Mouse (Mus musculus): ENCODE data around the gene Itga6. TPM values are rescaled to one million over a fixed set of nuclear protein-coding genes. Genes with fewer than 3 reads are reported as not detected.

Itga6 gene
- polyA plus RNA-seq, 1 experiment from 2014 or later, result 61.8 TPM

DNA sequence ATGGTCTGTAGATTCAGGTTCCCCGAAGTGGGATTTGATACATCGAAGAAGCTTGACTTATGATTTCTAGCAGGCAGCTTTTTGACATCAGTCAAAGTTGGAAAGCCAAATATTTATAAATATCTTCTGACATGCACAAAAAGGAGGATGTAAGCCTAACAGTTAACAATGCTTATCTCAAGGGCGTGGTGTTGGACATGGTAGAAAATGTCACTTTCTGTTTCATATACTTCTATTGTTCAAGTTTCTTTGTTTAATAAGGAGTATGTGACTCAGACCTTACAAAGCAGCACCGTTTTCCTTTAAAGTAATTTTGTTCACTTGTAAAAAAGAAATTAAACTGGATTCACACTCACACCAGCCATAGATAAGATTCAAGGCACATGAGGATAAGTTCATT, 26.3 kb downstream of the Itga6 start:
- ATAC-seq (ENCODE audit: insufficient read depth, low FRiP score, low read depth), result no peak
- Histone ChIP-seq H3K9me3 (no peaks in the 10 kb centered on the region), H3K9ac (no peak overlapping the region), H3K27me3 (replicated peaks) (no peaks in the 10 kb centered on the region), H3K4me1 (no peaks in the 10 kb centered on the region), H3K4me3 (replicated peaks) (no peak overlapping the region), H3K4me2 (no peak overlapping the region), H3K27ac (no peak overlapping the region), H3K36me3 (no peaks in the 10 kb centered on the region)
- WGBS, result 46% methylated on average over 4 of the region's 4 CpGs

DNA sequence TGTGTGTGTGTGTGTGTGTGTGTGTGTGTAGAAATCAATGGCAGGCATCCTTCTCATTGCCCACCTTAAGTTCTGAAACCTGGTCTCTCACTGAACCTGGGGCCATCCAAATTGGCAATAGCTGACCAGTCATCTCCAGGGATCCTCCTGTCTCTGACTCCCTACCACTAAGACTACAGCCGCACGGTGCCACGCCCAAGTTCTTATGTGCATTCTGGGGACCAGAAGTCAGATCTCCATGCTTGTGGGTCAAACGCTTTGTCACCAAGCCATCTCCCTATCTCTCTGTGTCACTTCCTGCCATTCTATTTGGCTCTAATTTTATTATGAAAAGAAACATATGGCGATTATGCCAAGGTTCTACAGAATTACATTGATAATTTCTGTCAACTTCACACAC, 28.3 kb downstream of the Itga6 start:
- Histone ChIP-seq H3K27me3 (replicated peaks) (no peaks in the 10 kb centered on the region), H3K4me2 (no peak overlapping the region), H3K36me3 (no peaks in the 10 kb centered on the region), H3K9ac (no peak overlapping the region), H3K9me3 (no peaks in the 10 kb centered on the region), H3K4me1 (no peaks in the 10 kb centered on the region), H3K27ac (no peak overlapping the region), H3K4me3 (replicated peaks) (no peak overlapping the region)
- WGBS, result 81% methylated on average over 5 of the region's 5 CpGs
- ATAC-seq (ENCODE audit: insufficient read depth, low FRiP score, low read depth), result no peak

DNA sequence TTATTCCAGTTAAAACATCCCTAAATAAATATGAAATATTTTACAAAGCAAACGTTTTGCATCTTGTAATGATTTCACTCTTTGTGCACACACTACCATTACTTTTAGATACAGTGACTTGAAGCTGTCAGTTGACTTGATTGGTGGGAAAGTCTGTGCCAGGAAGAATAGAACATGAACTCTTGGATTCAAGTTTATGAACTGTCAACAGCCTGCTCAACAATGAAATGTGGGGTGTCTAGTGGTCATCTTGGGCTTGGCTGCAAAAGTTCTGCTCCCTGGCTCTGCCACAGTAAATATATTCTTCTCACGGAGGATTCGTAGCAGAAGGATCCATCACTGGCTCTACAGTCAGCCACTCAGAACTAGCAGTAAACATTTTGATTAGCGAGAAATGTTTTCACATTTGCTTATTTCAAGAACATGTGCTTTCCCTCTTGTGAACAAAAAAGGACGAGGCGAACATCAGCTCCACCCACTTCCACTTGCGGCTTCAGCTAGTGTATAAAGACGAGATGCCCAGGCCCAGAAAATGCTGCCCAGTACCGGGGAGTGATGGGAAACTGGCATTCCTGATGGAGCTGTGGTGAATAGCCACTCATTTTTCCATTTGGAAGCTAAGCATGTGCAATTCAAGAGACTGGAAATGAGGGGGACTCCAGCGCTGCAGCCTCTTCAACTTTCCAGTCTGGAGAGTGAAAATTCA, 29.0 kb downstream of the Itga6 start:
- ATAC-seq (ENCODE audit: insufficient read depth, low FRiP score, low read depth), result no peak
- Histone ChIP-seq H3K4me3 (replicated peaks) (no peak overlapping the region), H3K4me1 (no peaks in the 10 kb centered on the region), H3K9me3 (no peaks in the 10 kb centered on the region), H3K4me2 (no peak overlapping the region), H3K27me3 (replicated peaks) (no peaks in the 10 kb centered on the region), H3K9ac (no peak overlapping the region), H3K36me3 (no peaks in the 10 kb centered on the region), H3K27ac (no peak overlapping the region)
- 56% methylated on average over 10 of the region's 10 CpGs for WGBS

DNA sequence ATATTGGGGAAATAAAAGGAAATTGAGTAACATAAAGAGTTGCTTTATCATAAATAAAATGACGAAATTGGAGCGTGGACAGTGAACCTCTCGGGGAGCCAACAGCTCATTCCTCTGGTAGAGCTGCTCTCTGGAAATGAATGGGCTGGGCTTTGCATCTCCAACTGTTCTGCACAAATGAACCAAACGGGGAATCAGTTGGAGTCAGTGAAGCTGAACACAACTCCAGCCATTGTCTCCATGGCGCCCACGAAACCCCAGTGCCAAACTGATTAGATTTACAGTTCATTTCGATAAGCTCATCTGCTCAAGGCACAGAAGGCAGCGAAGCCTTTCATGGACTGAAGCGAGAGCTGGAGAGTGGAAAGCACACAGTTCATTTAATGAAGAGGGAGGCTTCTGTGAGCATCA, 29.8 kb downstream of the Itga6 start:
- 71% methylated on average over 9 of the region's 9 CpGs for WGBS
- Histone ChIP-seq H3K4me1 (no peaks in the 10 kb centered on the region), H3K4me2 (no peak overlapping the region), H3K9ac (no peak overlapping the region), H3K9me3 (no peaks in the 10 kb centered on the region), H3K4me3 (replicated peaks) (no peak overlapping the region), H3K36me3 (no peaks in the 10 kb centered on the region), H3K27me3 (replicated peaks) (no peaks in the 10 kb centered on the region), H3K27ac (no peak overlapping the region)
- no peak for ATAC-seq (ENCODE audit: insufficient read depth, low FRiP score, low read depth)

DNA sequence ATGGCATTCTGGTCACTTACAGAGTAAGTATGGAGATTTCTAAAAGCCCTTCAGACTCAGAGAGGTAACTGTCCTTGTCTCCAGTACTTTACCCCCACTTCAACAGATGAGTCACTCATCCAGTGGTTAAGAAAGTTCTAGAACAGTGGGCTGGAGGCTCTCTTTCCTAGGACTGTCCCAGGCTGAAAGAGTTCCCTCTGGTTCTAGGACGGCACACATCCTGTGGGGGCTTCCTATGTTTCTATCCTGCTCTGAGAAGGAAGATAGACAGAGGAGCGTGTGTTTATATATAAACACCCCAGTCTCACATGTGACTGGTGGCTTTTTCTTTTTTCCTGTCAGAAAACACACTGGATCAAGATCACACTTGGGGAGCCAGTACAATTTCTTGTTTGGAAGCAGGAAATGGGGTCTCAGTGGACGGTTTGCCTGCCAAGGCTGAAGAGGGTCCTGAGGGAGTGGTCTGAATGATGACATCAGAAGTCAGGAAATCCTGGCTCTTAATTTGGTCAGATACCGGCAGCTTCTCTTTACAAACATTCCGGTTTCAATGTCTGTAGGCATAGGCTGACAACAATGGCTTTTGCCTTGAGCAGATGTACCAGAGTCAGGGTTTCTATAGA, 34.0 kb downstream of the Itga6 start:
- Histone ChIP-seq H3K4me2 (no peak overlapping the region), H3K27me3 (replicated peaks) (no peaks in the 10 kb centered on the region), H3K9ac (no peak overlapping the region), H3K36me3 (no peaks in the 10 kb centered on the region), H3K4me1 (0 out of 2 replicates have a peak, but pooled peaks cover 3% of the 10 kb centered on the region), H3K4me3 (replicated peaks) (no peak overlapping the region), H3K9me3 (no peaks in the 10 kb centered on the region), H3K27ac (peak overlapping the region; percentile 26; the same call in 1 of the 2 replicates)
- WGBS, result 40% methylated on average over 5 of the region's 5 CpGs
- ATAC-seq (ENCODE audit: insufficient read depth, low FRiP score, low read depth), result peak; percentile 22; the same call in 1 of the 2 replicates

DNA sequence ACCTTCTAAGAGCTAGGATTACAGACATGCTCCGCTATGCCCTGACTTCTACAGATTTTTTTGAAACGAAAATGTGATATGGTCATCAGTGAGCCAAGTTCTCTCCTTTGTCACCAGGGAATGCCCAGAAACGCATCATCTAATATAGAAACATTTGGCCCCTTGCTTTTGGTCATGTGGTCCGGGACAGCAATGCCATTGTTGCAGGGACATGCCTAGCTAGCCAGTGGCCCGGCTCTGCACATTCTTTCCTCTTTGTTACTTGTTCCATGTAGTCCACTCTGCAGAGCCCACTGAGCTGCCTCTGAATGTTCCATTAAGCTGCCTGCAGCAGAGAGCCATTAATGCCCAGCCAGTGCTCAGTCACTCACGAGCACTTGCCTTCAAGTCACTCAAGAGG, 34.6 kb downstream of the Itga6 start:
- 0 out of 2 replicates have a peak, but pooled peaks cover 3% of the 10 kb centered on the region for H3K4me1 ChIP-seq
- no peak for ATAC-seq (ENCODE audit: insufficient read depth, low FRiP score, low read depth)
- WGBS, result 69% methylated on average over 6 of the region's 6 CpGs
- no peak overlapping the region for H3K4me3 ChIP-seq (replicated peaks)
- H3K27ac ChIP-seq, result peak overlapping the region; percentile 21; the same call in 1 of the 2 replicates
- no peaks in the 10 kb centered on the region for H3K9me3 ChIP-seq
- H3K4me2 ChIP-seq, result no peak overlapping the region
- H3K9ac ChIP-seq, result no peak overlapping the region
- H3K27me3 ChIP-seq (replicated peaks), result no peaks in the 10 kb centered on the region
- H3K36me3 ChIP-seq, result no peaks in the 10 kb centered on the region

DNA sequence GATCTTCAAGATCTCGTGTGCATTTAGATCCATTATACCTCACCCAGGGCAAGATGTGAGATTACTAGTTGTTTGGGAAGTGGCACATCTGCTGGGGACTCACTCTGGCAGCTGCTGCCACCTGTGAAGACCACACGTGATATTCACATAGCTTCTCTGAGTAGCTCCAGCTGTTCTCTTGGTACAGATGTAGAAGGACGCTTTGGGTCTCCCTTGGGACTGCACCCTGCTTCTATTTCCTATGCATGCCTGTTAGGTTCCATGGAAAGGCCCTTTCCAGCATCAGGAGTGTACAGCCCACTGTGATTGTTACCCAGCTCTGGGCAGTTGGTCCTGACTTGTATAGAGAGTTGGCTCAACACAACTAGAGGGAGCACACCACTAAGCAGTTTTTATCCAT, 39.8 kb downstream of the Itga6 start:
- Histone ChIP-seq H3K9me3 (no peaks in the 10 kb centered on the region), H3K4me1 (peaks cover 10% of the 10 kb centered on the region; the same call in 1 of the 2 replicates), H3K9ac (no peak overlapping the region), H3K27ac (no peak overlapping the region), H3K27me3 (replicated peaks) (no peaks in the 10 kb centered on the region; the same call in 1 of the 2 replicates), H3K4me3 (replicated peaks) (no peak overlapping the region), H3K36me3 (no peaks in the 10 kb centered on the region), H3K4me2 (no peak overlapping the region)
- WGBS, result 47% methylated on average over 3 of the region's 3 CpGs
- no peak for ATAC-seq (ENCODE audit: insufficient read depth, low FRiP score, low read depth)

DNA sequence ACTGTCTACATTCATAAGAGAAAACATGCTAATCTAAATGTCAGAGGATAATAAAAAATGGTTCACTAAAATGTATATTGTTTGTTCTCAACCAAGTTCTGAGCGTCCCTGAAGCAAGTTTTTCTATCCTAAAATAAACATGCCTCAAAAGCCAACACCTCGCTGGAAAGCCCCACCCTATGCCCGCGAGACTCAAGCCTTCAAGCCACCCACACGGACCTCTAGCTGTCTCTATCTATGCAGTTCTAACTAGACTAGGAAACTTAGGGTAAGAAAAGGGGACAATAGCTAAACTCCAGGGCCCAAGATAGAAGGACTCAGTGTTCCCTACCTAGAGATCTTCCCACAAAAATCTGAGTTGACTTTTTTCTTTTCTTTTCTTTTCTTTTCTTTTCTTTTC, 40.6 kb downstream of the Itga6 start:
- Histone ChIP-seq H3K9ac (no peak overlapping the region), H3K27me3 (replicated peaks) (no peaks in the 10 kb centered on the region; the same call in 1 of the 2 replicates), H3K36me3 (no peaks in the 10 kb centered on the region), H3K27ac (no peak overlapping the region; the same call in 1 of the 2 replicates), H3K4me1 (peaks cover 10% of the 10 kb centered on the region; the same call in 1 of the 2 replicates), H3K9me3 (no peaks in the 10 kb centered on the region), H3K4me2 (0 out of 2 replicates have a peak overlapping the region, but pooled peaks have one; percentile 95), H3K4me3 (replicated peaks) (peak overlapping the region; percentile 84; the same call in 1 of the 2 replicates)
- no peak for ATAC-seq (ENCODE audit: insufficient read depth, low FRiP score, low read depth)
- WGBS, result 22% methylated on average over 5 of the region's 5 CpGs

DNA sequence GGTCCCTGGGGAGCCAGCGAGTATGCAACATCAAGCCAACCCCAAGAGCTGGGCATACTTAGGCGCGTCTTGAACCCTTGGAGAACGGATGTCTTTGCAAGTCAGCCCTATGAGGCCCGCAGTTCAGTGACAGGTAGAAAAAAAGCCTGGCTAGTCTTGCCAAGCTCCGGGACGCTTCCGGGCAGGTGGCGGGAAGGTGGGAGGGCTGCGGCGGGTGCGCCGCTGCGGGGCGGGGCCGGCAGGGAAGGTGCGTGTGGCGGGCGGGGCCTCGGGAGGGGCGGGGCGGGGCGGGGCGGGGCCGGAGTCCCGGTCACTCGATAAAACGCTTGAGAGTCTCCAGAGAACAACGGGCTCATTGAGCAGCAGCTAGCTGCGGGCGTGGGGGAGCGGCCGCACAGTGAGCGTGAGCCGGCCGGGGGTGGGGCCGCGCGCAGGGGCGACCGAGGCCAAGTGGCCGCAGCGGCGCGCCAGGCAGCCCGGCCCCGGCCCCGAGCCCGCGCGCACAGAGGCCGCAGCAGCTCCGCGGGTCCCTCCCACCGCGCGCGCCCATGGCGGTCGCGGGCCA, 41.3 kb downstream of the Itga6 start:
- peak; percentile 91 for ATAC-seq (ENCODE audit: insufficient read depth, low FRiP score, low read depth)

DNA sequence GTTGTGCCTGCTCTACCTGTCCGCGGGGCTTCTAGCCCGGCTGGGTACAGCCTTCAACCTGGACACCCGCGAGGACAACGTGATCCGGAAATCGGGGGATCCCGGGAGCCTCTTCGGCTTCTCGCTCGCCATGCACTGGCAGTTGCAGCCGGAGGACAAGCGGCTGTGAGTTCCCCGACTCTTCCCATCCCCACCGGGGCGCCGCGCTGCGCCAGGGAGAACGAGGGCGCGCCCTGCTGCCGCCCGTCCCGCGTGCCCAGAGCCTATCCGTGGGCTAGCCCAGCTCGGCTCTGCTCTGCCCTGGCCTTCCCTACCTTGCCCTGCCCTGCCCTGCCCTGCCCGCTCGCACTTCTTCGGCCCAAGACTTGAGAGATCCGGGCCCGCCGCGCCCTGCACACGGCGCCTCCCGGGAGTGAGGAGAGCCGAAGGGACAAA, 41.8 kb downstream of the Itga6 start:
- WGBS, result under 1% methylated on average over 33 of the region's 40 CpGs
- peaks cover 7% of the 10 kb centered on the region; the same call in 1 of the 2 replicates for H3K4me1 ChIP-seq
- no peaks in the 10 kb centered on the region; the same call in 1 of the 2 replicates for H3K27me3 ChIP-seq (replicated peaks)
- peak overlapping the region; percentile 90 for H3K27ac ChIP-seq
- H3K4me3 ChIP-seq (replicated peaks), result peak overlapping the region; percentile 84
- no peaks in the 10 kb centered on the region for H3K36me3 ChIP-seq
- H3K4me2 ChIP-seq, result peak overlapping the region; percentile 95
- peak overlapping the region; percentile 76 for H3K9ac ChIP-seq
- peak; percentile 60 for ATAC-seq (ENCODE audit: insufficient read depth, low FRiP score, low read depth)
- no peaks in the 10 kb centered on the region for H3K9me3 ChIP-seq

More for the DNA sequence above, 41.3 kb downstream of the Itga6 start:
- H3K36me3 ChIP-seq, result no peaks in the 10 kb centered on the region
- H3K4me1 ChIP-seq, result peaks cover 10% of the 10 kb centered on the region; the same call in 1 of the 2 replicates
- 1% methylated on average over 50 of the region's 61 CpGs for WGBS
- peak overlapping the region; percentile 90 for H3K27ac ChIP-seq
- no peaks in the 10 kb centered on the region; the same call in 1 of the 2 replicates for H3K27me3 ChIP-seq (replicated peaks)
- H3K4me3 ChIP-seq (replicated peaks), result peak overlapping the region; percentile 84
- H3K4me2 ChIP-seq, result peak overlapping the region; percentile 95
- H3K9ac ChIP-seq, result peak overlapping the region; percentile 76
- H3K9me3 ChIP-seq, result no peaks in the 10 kb centered on the region

DNA sequence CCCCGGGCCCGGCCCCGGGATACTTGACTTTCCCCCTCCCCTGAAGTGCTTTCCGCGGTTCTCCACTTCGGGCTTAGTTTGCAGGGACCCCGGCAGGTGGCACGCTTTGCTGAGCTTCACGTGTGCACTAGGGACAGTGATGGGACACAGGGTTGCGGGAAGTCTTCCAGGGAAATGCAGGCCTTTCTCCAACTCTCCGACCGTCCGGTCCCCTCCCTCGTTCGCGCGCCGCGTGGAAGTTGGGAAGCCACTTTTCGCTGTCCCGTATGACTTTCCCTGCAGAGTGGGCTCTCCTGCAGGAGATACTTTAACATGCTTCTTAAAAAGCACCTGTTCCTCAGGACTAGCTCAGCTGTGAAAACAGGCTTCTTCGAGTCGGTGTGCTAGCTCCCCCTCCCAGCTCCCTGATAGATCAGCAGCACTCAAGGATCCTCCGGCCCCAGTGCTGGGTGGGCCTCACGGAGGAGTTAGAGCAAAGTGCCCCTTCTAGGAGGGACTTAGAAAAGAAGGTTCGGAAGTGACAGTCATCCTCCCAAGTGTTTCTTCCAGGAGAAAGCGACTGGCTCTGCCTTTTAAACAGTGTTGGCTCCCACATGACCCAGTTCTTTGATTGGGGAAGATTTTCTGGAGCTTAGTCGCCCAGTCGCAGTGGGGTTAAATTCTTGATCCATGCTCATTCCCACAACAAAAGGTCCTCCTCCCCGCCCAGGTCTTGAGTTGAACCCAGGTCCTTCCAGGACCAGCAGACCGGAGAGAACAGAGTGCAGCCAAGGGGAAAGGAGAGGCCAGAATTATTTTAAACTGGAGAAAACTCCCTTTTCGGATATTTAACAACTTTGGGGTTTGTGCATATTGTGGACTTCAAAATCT, 42.4 kb downstream of the Itga6 start:
- Histone ChIP-seq H3K4me3 (replicated peaks) (peak overlapping the region; percentile 84), H3K9ac (peak overlapping the region; percentile 76), H3K4me2 (peak overlapping the region; percentile 95), H3K27ac (peak overlapping the region; percentile 90), H3K9me3 (no peaks in the 10 kb centered on the region), H3K36me3 (no peaks in the 10 kb centered on the region), H3K27me3 (replicated peaks) (no peaks in the 10 kb centered on the region; the same call in 1 of the 2 replicates), H3K4me1 (peaks cover 7% of the 10 kb centered on the region; the same call in 1 of the 2 replicates)
- WGBS, result 6% methylated on average over 32 of the region's 32 CpGs
- ATAC-seq (ENCODE audit: insufficient read depth, low FRiP score, low read depth), result peak; percentile 21
